Mouse (Mus musculus) midbrain, postnatal 0 days (tissue): ENCODE measurements around the gene Itgam. TPM values are rescaled to one million over a fixed set of nuclear protein-coding genes. Genes with fewer than 3 reads are reported as not detected.

Experiments
- ATAC-seq: fragments of 200-750 bp; cut with Nextera tagmentation; 2 replicates; pipeline ENCODE4 v1.8.0; 2017; ENCODE audit warnings: moderate number of reproducible peaks, mild to moderate bottlenecking, moderate TSS enrichment, moderate library complexity; ENCODE audit not compliant: low FRiP score
- DNase-seq: peaks from one replicate; pipeline ENCODE4 v3.0.0-alpha.2; 2015; ENCODE audit warnings: low spot score
- H3K27ac ChIP-seq: fragments of 300-500 bp; sonication (generic); 2 replicates; pipeline ENCODE4 v1.5.1; 2014; ENCODE audit warnings: low read depth, mild to moderate bottlenecking, low read length, mixed read lengths
- H3K27me3 ChIP-seq: fragments of 300-500 bp; sonication (generic); 2 replicates; pipeline ENCODE4 v1.6.1; 2014; ENCODE audit warnings: low read length, control low read depth, mixed read lengths; ENCODE audit not compliant: insufficient read depth
- H3K36me3 ChIP-seq: fragments of 300-500 bp; sonication (generic); 2 replicates; pipeline ENCODE4 v1.6.1; 2014; ENCODE audit warnings: low read length, control low read depth, mixed read lengths; ENCODE audit not compliant: insufficient read depth
- H3K4me1 ChIP-seq: fragments of 300-500 bp; sonication (generic); 2 replicates; pipeline ENCODE4 v1.6.1; 2014; ENCODE audit warnings: mild to moderate bottlenecking, control low read depth, antibody characterized with exemption, low read length, mixed read lengths; ENCODE audit not compliant: insufficient read depth
- H3K4me2 ChIP-seq: fragments of 300-500 bp; sonication (generic); 2 replicates; pipeline ENCODE4 v1.6.1; 2014; ENCODE audit warnings: low read depth, mild to moderate bottlenecking, low read length, mixed read lengths; ENCODE audit not compliant: poor library complexity, severe bottlenecking
- H3K4me3 ChIP-seq: fragments of 300-500 bp; sonication (generic); 2 replicates; pipeline ENCODE4 v1.5.1; 2014; ENCODE audit warnings: low read depth, mild to moderate bottlenecking, low read length, moderate library complexity
- H3K9ac ChIP-seq: fragments of 300-500 bp; sonication (generic); replicated peaks from 2 replicates; pipeline ENCODE4 v1.6.1; 2014; ENCODE audit warnings: mild to moderate bottlenecking, low read length, moderate library complexity, mixed read lengths; ENCODE audit not compliant: poor library complexity, severe bottlenecking
- H3K9me3 ChIP-seq: fragments of 300-500 bp; sonication (generic); 2 replicates; pipeline ENCODE4 v1.6.1; 2016; ENCODE audit warnings: low read length, control low read depth
- CTCF ChIP-seq: IDR thresholded peaks from 2 replicates; pipeline ENCODE4 v1.5.1; 2016; ENCODE audit warnings: antibody characterized with exemption, mild to moderate bottlenecking
- WGBS: fragments of 180-500 bp; shearing (Covaris S2); extraction: QIAGEN DNeasy Blood & Tissue Kit; methylation state at CpG from one replicate; pipeline ENCODE4 v1.1.7; 2014; 5-methylcytosine and 5-hydroxymethylcytosine counted together
- polyA plus RNA-seq: library from polyadenylated mRNA; unstranded; fragments of >200 nt; fragmentation: Nextera tagmentation; extraction: Ambion mirVana; gene quantifications from 2 replicates; pipeline ENCODE4 v1.2.1, GENCODE M21; 2015
- total RNA-seq: library from RNA; depleted of rRNA; stranded (reverse); fragments of >200 nt; gene quantifications from 2 replicates; pipeline ENCODE4 v1.2.3, GENCODE M21; 2014

Gene Itgam
- total and polyA plus RNA-seq, 2 experiments from 2014 or later: 0.98 to 2.4 TPM

- no peaks in the 10 kb centered on the region for H3K36me3 ChIP-seq
- WGBS: 64% methylated on average over 8 of the region's 8 CpGs
- H3K4me1 ChIP-seq: no peaks in the 10 kb centered on the region
- H3K9me3 ChIP-seq: no peaks in the 10 kb centered on the region
- no peak for ATAC-seq
- H3K27me3 ChIP-seq: no peaks in the 10 kb centered on the region
- TF ChIP-seq CTCF: peak; percentile 52
- no peak overlapping the region for H3K9ac ChIP-seq
- H3K4me3 ChIP-seq: no peak overlapping the region
- H3K4me2 ChIP-seq: no peak overlapping the region
- no peak overlapping the region for H3K27ac ChIP-seq
- no peak for DNase-seq
Measured at GRCm38 (mm10) chr7:128022974-128023373, 39.5 kb upstream of the Itgam start.

DNA sequence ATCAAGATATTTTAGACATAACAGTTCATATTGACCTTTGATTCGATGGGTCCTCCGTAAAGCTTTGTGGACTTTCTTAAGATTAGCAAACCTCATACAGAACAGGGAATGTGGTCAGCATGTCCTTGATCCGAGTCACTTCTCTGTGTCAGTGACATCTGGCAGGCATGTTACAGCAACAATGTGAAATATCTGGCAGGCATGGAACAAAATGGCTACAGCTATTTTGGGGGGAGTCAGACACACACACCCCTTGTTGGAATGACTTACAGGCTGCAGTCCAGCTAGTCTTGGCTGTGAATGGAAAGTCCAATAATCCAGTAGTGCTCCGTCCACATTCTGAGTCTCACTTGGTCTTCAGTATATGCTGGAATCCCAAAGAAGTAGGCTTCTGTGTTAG lies 38.9 kb upstream of the Itgam start:
- Histone ChIP-seq H3K9me3 (no peaks in the 10 kb centered on the region), H3K4me3 (no peak overlapping the region), H3K36me3 (no peaks in the 10 kb centered on the region), H3K27me3 (no peaks in the 10 kb centered on the region), H3K27ac (no peak overlapping the region), H3K4me1 (no peaks in the 10 kb centered on the region), H3K9ac (no peak overlapping the region), H3K4me2 (no peak overlapping the region)
- 91% methylated on average over 4 of the region's 4 CpGs for whole genome bisulfite sequencing
- DNase-seq: no peak
- ATAC-seq: no peak
- TF ChIP-seq CTCF: no peak

DNA sequence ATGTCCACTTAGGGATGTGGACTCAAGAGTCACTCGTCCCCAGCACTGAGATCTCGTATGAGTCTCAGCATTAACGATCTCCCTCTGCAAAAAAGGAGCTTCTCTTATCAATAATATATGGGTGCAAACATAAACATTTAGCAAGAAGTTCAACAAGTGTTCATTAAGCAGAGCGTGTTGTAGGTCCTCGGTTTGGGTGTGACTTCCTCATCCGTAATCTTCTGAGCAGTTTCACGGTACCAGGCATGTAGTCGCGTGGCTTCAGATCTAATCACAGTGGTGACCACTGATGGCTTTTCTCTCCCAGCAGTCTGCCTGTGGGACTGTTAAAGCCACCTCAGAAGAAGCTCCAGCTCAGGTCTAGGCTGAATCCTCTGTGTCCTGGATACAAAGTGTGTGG lies 38.1 kb upstream of the Itgam start:
- Histone ChIP-seq H3K27me3 (no peaks in the 10 kb centered on the region), H3K36me3 (no peaks in the 10 kb centered on the region), H3K4me1 (no peaks in the 10 kb centered on the region), H3K9ac (no peak overlapping the region), H3K9me3 (no peaks in the 10 kb centered on the region), H3K4me3 (no peak overlapping the region), H3K4me2 (no peak overlapping the region), H3K27ac (no peak overlapping the region)
- ATAC-seq (no peak), DNase-seq (no peak)
- no peak for TF ChIP-seq CTCF
- 93% methylated on average over 9 of the region's 9 CpGs for WGBS

DNA sequence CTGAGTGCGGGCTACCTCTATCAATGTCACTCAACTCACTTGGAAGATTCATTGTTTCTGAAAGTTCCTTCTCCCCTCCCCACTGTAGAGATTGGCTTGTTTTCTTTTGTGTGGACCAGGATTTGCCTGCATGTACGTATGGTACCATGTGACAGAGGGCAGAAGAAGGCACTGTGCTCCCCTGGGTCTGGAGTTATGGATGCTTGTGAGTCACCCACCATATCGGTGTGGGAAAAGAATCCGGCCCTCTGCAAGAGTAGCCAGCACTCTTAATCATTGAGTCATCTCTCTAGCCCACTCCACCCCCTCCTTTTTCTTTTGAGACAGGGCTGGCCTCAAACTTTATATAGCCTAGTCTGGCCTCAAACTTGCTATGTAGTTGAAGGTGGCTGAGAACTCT lies 37.5 kb upstream of the Itgam start:
- Histone ChIP-seq H3K4me3 (no peak overlapping the region), H3K4me1 (no peaks in the 10 kb centered on the region), H3K27ac (no peak overlapping the region), H3K9ac (no peak overlapping the region), H3K4me2 (no peak overlapping the region), H3K27me3 (no peaks in the 10 kb centered on the region), H3K9me3 (no peaks in the 10 kb centered on the region), H3K36me3 (no peaks in the 10 kb centered on the region)
- DNase-seq (no peak), ATAC-seq (no peak)
- 84% methylated on average over 4 of the region's 4 CpGs for WGBS
- TF ChIP-seq CTCF: no peak

DNA sequence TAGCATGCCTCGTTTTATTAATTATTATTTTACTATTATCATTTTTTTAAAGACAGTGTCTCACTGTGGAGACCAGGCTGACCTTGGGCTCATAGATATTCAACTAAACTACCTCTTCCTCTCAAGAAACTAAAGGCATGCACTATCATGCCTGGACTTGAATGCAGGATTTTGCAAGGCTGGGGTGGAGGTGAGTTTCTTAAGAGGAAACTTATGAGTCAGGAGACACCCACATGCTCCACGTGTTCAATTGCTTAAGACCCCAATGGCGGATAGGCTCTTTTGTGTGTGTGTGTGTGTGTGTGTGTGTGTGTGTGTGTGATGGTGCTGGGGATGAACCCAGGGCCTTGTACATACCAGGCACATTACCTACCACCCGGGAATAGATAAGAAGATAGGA lies 37.1 kb upstream of the Itgam start:
- H3K4me1 ChIP-seq: no peaks in the 10 kb centered on the region
- no peak overlapping the region for H3K27ac ChIP-seq
- 79% methylated on average over 4 of the region's 4 CpGs for WGBS
- no peak overlapping the region for H3K4me3 ChIP-seq
- H3K36me3 ChIP-seq: no peaks in the 10 kb centered on the region
- H3K27me3 ChIP-seq: no peaks in the 10 kb centered on the region
- ATAC-seq (no peak), DNase-seq (no peak)
- no peak for TF ChIP-seq CTCF
- no peak overlapping the region for H3K4me2 ChIP-seq
- no peaks in the 10 kb centered on the region for H3K9me3 ChIP-seq
- H3K9ac ChIP-seq: no peak overlapping the region

- whole genome bisulfite sequencing: 28% methylated on average over 9 of the region's 9 CpGs
- ATAC-seq: no peak
- no peaks in the 10 kb centered on the region for H3K9me3 ChIP-seq
Measured at GRCm38 (mm10) chr7:128031403-128031976, 30.9 kb upstream of the Itgam start.

More at GRCm38 (mm10) chr7:128031403-128031976, 30.9 kb upstream of the Itgam start:
- no peak for TF ChIP-seq CTCF
- Histone ChIP-seq H3K4me2 (no peak overlapping the region), H3K4me3 (no peak overlapping the region), H3K36me3 (no peaks in the 10 kb centered on the region), H3K27ac (no peak overlapping the region), H3K9ac (no peak overlapping the region), H3K27me3 (no peaks in the 10 kb centered on the region), H3K4me1 (no peaks in the 10 kb centered on the region)
- peak; percentile 73 for DNase-seq
